Mouse (Mus musculus) neural tube, embryonic 11.5 days (tissue): ENCODE data around the gene Spib. TPM values are rescaled to one million over a fixed set of nuclear protein-coding genes. Genes with fewer than 3 reads are reported as not detected.

Source experiments
- ATAC-seq: fragments of 200-750 bp; cut with Nextera tagmentation; 2 replicates; pipeline ENCODE4 v1.8.0; 2017; ENCODE audit warnings: moderate number of reproducible peaks, mild to moderate bottlenecking, moderate TSS enrichment, moderate library complexity; ENCODE audit not compliant: insufficient read depth, low FRiP score, low TSS enrichment
- DNase-seq: peaks from one replicate; pipeline ENCODE4 v3.0.0-alpha.2; 2015; ENCODE audit warnings: low spot score
- H3K27ac ChIP-seq: fragments of 300-500 bp; sonication (generic); 2 replicates; pipeline ENCODE4 v1.5.1; 2014; ENCODE audit warnings: low read depth, mild to moderate bottlenecking, low read length
- H3K27me3 ChIP-seq: fragments of 300-500 bp; sonication (generic); 2 replicates; pipeline ENCODE4 v1.6.1; 2014; ENCODE audit warnings: mild to moderate bottlenecking, low read length, mixed read lengths; ENCODE audit not compliant: control insufficient read depth, insufficient read depth
- H3K36me3 ChIP-seq: fragments of 300-500 bp; sonication (generic); 2 replicates; pipeline ENCODE4 v1.6.1; 2014; ENCODE audit warnings: mild to moderate bottlenecking, low read length, moderate library complexity, mixed read lengths; ENCODE audit not compliant: control insufficient read depth, insufficient read depth
- H3K4me1 ChIP-seq: fragments of 300-500 bp; sonication (generic); 2 replicates; pipeline ENCODE4 v1.6.1; 2014; ENCODE audit warnings: low read length, mixed read lengths; ENCODE audit not compliant: control insufficient read depth, insufficient read depth
- H3K4me2 ChIP-seq: fragments of 300-500 bp; sonication (generic); 2 replicates; pipeline ENCODE4 v1.6.1; 2014; ENCODE audit warnings: low read depth, mild to moderate bottlenecking, moderate library complexity
- H3K4me3 ChIP-seq: fragments of 300-500 bp; sonication (generic); 2 replicates; pipeline ENCODE4 v1.5.1; 2014; ENCODE audit warnings: low read depth, low read length
- H3K9ac ChIP-seq: fragments of 300-500 bp; sonication (generic); 2 replicates; pipeline ENCODE4 v1.6.1; 2014; ENCODE audit warnings: mild to moderate bottlenecking, low read length
- H3K9me3 ChIP-seq: fragments of 300-500 bp; sonication (generic); 2 replicates; pipeline ENCODE4 v1.6.1; 2016; ENCODE audit warnings: low read length; ENCODE audit not compliant: control insufficient read depth
- WGBS: fragments of 180-500 bp; shearing (Covaris S2); extraction: QIAGEN DNeasy Blood & Tissue Kit; methylation state at CpG from one replicate; pipeline ENCODE4 v1.1.7; 2014; 5-methylcytosine and 5-hydroxymethylcytosine counted together
- polyA plus RNA-seq: library from polyadenylated mRNA; unstranded; fragments of >200 nt; fragmentation: Nextera tagmentation; extraction: Ambion mirVana; gene quantifications from 2 replicates; pipeline ENCODE4 v1.2.1, GENCODE M21; 2014

Spib gene
- polyA plus RNA-seq, 1 experiment from 2014 or later, result not detected

DNA sequence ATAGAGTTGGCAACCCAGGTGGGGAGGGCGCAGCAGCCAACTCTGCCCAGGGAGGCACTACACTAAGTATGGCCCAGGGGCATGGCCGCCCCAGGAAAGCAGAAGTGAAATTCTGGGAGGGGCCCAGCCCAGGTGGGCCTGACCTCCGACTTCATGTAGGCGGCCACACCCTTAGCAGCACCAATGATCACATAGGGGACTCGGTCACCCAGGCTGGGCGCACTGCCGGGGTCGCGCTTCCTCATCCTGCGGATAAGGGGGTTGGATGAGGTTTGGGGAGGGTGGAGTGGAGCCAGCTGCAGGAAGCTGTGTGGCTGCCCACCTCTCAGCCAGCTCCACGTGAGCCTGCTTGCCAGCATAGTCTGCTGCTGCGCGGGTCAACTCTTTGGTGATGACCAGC lies 2.4 kb upstream of the Spib start:
- H3K36me3 ChIP-seq, result peaks cover 16% of the 10 kb centered on the region
- no peak overlapping the region for H3K4me2 ChIP-seq
- H3K4me3 ChIP-seq, result no peak overlapping the region
- no peak for ATAC-seq
- no peak overlapping the region for H3K9ac ChIP-seq
- no peaks in the 10 kb centered on the region for H3K9me3 ChIP-seq
- DNase-seq, result no peak
- 91% methylated on average over 13 of the region's 13 CpGs for WGBS
- no peaks in the 10 kb centered on the region for H3K27me3 ChIP-seq
- H3K4me1 ChIP-seq, result no peaks in the 10 kb centered on the region
- H3K27ac ChIP-seq, result no peak overlapping the region

DNA sequence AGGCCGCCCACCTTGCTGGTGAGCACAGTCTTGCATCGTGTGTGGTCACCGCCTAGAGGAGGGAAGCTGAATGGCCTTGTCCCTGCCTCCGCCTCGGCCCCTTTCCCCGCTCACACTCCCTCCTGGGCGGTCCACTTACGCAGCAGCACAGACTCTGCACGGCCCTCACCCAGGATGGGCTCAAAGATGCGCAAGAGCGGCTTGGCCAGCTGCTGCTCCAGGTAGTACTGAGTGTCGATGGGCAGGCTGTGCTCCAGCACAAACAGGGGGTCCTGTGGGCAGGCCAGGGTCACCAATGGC lies 1.8 kb upstream of the Spib start:
- 75% methylated on average over 12 of the region's 12 CpGs for WGBS
- H3K4me2 ChIP-seq, result no peak overlapping the region
- H3K27ac ChIP-seq, result no peak overlapping the region
- H3K9me3 ChIP-seq, result no peaks in the 10 kb centered on the region
- H3K4me1 ChIP-seq, result no peaks in the 10 kb centered on the region
- H3K9ac ChIP-seq, result no peak overlapping the region
- ATAC-seq (no peak), DNase-seq (no peak)
- H3K36me3 ChIP-seq, result peaks cover 12% of the 10 kb centered on the region
- H3K4me3 ChIP-seq, result no peak overlapping the region
- no peaks in the 10 kb centered on the region for H3K27me3 ChIP-seq

DNA sequence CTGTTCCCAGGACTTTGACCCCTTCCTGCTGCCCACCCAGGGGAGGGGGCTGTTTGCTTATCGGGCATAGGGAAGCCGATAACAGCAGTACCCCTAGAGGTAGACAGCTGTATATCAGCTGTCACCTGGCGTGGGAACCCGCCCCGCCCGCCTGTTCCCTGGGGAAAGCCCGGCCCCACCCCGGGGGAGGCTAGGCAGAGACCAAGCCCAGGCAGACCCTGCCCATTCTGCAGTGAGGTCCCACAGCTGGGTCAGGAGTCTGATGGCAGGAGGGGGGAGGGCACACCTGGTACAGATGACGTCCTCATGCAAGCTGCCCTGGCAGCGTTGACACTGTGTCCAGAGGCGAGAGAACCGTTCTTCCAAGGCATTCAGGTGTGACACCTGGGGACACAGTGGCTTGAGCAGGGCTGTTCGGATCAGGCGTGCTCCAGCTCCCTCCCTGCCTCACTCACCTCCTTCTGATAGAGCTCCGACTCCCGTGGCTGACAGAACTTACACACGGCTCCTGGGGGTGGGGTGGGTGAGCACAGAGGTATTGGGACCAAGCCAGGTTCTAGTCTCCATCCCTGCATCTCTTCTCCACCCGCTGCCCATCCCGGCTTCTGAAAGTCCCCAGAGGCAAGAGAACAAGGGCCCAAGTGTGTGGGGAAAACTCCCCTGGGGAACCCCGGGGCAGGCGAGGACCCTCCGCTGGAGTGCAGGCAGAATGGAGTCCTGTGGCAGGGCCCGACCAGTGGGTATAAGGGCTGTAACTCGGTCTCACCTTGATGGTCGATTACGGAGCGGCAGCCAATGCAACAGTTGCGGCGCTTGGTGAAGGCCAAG lies 1.3 kb upstream of the Spib start:
- ATAC-seq, result no peak
- H3K9ac ChIP-seq, result no peak overlapping the region
- no peak for DNase-seq
- no peak overlapping the region for H3K4me3 ChIP-seq
- H3K27me3 ChIP-seq, result no peaks in the 10 kb centered on the region
- H3K4me2 ChIP-seq, result no peak overlapping the region
- H3K9me3 ChIP-seq, result no peaks in the 10 kb centered on the region
- H3K4me1 ChIP-seq, result no peaks in the 10 kb centered on the region
- H3K36me3 ChIP-seq, result peaks cover 9% of the 10 kb centered on the region
- H3K27ac ChIP-seq, result no peak overlapping the region
- WGBS, result 88% methylated on average over 29 of the region's 29 CpGs

DNA sequence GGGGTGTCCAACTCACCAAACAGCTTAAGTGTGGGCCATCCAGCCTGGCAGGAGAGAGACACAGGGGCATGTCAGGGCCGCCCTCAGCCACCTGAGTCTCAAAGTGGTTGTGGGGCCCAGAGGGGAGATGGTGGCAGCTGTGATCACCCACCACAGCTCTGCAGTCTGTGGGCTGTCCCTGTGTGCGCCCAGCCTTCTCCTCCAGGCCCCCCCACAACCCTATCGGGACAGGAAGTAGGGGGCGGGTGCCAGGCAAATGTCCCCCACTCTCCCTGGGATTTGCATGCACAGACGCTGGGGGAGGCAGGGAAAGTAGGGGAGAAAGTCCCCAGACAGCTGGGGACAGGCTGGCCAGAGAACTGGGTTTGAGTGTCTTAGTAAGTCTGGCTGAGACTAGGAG lies 664 bp downstream of the Spib start:
- Histone ChIP-seq H3K9ac (no peak overlapping the region), H3K4me3 (no peak overlapping the region), H3K36me3 (0 out of 2 replicates have a peak, but pooled peaks cover 3% of the 10 kb centered on the region), H3K9me3 (no peaks in the 10 kb centered on the region), H3K27ac (no peak overlapping the region), H3K4me1 (no peaks in the 10 kb centered on the region), H3K27me3 (0 out of 2 replicates have a peak, but pooled peaks cover 2% of the 10 kb centered on the region), H3K4me2 (no peak overlapping the region)
- WGBS, result 50% methylated on average over 5 of the region's 5 CpGs
- DNase-seq (no peak), ATAC-seq (no peak)

DNA sequence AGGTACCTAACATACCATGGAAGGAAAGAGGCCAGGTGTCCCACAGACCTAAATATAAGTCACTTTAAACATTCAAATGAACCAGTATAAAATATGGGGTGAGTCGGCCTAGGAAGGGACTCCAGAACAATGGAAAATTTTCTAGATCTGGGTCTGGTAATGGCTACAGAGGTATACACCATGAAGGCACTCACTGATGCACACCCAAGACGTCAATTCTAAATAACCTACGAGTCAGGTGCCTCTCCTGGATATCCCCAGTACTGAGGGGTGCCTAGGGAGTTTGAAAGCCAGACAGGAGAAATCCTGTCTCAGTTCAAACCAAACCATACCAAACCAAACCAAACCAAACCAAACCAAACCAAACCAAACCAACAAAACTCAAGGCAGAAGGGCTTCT lies 1.4 kb downstream of the Spib start:
- Histone ChIP-seq H3K9me3 (no peaks in the 10 kb centered on the region), H3K36me3 (0 out of 2 replicates have a peak, but pooled peaks cover 3% of the 10 kb centered on the region), H3K4me2 (no peak overlapping the region), H3K4me1 (no peaks in the 10 kb centered on the region; the same call in 1 of the 2 replicates), H3K4me3 (no peak overlapping the region), H3K27ac (no peak overlapping the region), H3K9ac (no peak overlapping the region), H3K27me3 (peaks cover 5% of the 10 kb centered on the region; the same call in 1 of the 2 replicates)
- 70% methylated on average over 3 of the region's 3 CpGs for WGBS
- ATAC-seq (no peak), DNase-seq (no peak)

DNA sequence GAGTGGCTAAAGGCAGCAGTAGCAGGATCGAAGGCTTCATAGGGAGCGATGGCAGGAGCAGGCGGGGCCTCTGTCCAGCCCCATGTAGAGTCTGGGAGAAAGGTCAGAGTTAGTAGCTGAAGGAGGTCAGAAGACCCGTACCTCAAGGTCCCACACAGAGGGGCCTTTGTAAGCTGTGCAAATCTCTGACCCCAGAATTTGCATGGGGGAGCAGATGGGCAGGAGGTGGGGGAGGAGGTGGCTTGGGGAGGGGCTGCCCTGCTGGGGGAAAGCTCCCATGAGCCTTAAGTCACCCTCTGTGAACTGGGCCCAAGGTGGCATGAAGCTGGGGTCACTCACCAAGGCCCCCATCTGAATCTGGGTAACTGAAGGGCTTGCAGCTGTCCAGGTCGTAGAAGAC lies 2.4 kb downstream of the Spib start:
- no peak overlapping the region for H3K4me2 ChIP-seq
- 0 out of 2 replicates have a peak, but pooled peaks cover 3% of the 10 kb centered on the region for H3K36me3 ChIP-seq
- no peaks in the 10 kb centered on the region for H3K9me3 ChIP-seq
- 59% methylated on average over 5 of the region's 5 CpGs for WGBS
- H3K27me3 ChIP-seq, result peaks cover 15% of the 10 kb centered on the region
- H3K27ac ChIP-seq, result no peak overlapping the region
- H3K4me1 ChIP-seq, result no peaks in the 10 kb centered on the region; the same call in 1 of the 2 replicates
- no peak overlapping the region for H3K9ac ChIP-seq
- DNase-seq (no peak), ATAC-seq (no peak)
- H3K4me3 ChIP-seq, result no peak overlapping the region

DNA sequence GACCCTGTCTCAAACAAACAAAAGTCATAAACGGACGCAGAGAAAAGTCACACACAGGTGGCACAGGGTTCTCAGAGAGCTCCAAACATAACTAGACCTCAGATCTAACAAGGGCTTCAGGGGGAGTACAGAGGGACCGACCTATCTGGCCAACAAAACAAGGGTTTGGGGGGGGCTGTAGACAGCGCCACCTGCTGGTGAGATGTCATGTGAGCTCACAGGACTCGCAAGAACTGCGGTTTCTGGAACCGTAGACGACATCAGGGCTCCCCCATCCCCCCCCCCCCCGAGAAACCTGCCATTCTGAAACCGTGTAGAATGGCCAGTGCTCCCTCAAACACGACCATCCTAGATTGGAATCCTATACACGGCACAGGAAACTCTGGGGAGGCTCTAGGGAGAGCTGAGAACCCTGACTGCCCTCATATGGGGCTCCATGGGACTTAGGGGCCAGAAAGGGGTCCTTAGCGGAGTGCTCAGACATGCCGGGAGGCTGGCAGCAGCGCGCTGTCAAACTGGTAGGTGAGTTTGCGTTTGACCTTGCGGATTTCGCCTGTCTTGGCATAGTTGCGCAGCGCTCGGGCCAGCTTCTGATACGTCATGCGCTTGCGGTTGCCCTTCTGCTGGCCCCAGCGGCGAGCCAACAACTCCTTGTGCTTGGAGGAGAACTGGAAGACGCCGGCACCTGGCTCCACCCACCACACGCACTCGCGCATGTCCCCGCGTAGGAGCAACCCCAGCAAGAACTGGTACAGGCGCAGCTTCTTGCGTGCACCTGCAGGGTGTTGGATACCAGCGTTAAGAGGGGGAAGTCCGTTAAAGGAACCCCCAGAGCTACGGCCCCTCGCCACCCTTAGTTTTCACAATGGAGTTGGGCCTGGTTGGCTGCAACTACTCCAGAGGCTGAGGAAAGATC lies 4.1 kb downstream of the Spib start:
- peaks cover 29% of the 10 kb centered on the region for H3K27me3 ChIP-seq
- H3K9ac ChIP-seq, result peak overlapping the region; percentile 44; the same call in 1 of the 2 replicates
- H3K36me3 ChIP-seq, result no peaks in the 10 kb centered on the region
- H3K27ac ChIP-seq, result no peak overlapping the region
- WGBS, result 7% methylated on average over 40 of the region's 40 CpGs
- ATAC-seq (peak; percentile 39; the same call in 1 of the 2 replicates), DNase-seq (peak; percentile 73)
- no peaks in the 10 kb centered on the region; the same call in 1 of the 2 replicates for H3K4me1 ChIP-seq
- H3K9me3 ChIP-seq, result no peaks in the 10 kb centered on the region
- peak overlapping the region; percentile 52 for H3K4me2 ChIP-seq
- H3K4me3 ChIP-seq, result peak overlapping the region; percentile 22

DNA sequence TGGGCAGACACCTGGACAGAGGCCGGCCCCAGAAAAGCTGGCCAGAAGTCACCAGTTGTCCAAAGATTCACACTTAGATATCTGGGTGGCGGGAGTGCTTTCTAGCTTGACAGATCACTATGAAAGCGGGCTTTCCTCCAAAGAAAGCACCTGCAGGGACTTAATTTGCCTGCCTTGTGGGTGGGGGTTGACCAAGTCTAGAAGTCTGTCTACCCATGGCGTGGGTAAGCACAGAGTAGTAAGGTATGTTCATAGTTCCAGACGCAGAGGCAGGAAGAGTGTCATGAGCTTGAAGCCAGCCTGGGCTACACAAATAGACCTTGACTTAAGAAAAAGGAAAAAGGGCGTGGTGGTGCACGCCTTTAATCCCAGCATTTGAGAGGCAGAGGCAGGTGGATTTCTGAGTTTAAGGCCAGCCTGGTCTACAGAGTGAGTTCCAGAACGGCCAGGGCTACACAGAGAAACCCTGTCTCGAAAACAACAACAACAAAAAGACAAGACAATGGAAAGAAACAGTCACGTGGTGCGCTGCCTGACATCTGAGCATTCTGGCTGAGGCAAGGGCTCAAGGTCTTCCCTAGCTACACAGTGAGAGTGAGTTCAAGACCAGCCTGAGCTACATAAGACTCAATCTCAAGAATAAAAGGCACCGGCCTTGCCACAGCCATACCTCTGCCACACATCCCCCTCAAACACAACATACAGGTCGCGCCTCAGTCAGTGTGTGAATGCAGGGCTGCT lies 5.3 kb downstream of the Spib start:
- H3K27me3 ChIP-seq, result peaks cover 36% of the 10 kb centered on the region
- WGBS, result 89% methylated on average over 14 of the region's 14 CpGs
- no peak for ATAC-seq

More for the DNA sequence above, 5.3 kb downstream of the Spib start:
- no peak overlapping the region for H3K4me2 ChIP-seq
- DNase-seq, result no peak
- no peaks in the 10 kb centered on the region for H3K36me3 ChIP-seq
- no peak overlapping the region for H3K27ac ChIP-seq
- H3K4me1 ChIP-seq, result no peaks in the 10 kb centered on the region; the same call in 1 of the 2 replicates
- no peak overlapping the region for H3K9ac ChIP-seq
- H3K9me3 ChIP-seq, result no peaks in the 10 kb centered on the region
- H3K4me3 ChIP-seq, result no peak overlapping the region
